ENCODE assay signal across 8 mouse cellular contexts in genomic region chr19:21778147-21778917, GRCm38 (mm10). TPM values are rescaled to one million over a fixed set of nuclear protein-coding genes. Genes with fewer than 3 reads are reported as not detected.
DNase-seq lines count a peak whose midpoint lies in the region; ATAC-seq and TF ChIP-seq lines count a peak whose summit lies in the region.

Gene Cemip2, plus strand, starts transcription at chr19:21778342.

- no peaks in the 10 kb centered on the region for H3K9me3 ChIP-seq in forebrain, postnatal 0 days (ENCODE audit: low read length)
- H3K9me3 ChIP-seq in lung, embryonic 14.5 days (ENCODE audit: low read depth, low read length) = no peaks in the 10 kb centered on the region

- H3K4me1 ChIP-seq in cerebellum, adult 2 months (ENCODE audit: control insufficient read depth, insufficient read depth, low read length) = peaks cover 3% of the 10 kb centered on the region; the same call in 1 of the 2 replicates
- H3K4me1 ChIP-seq in forebrain, postnatal 0 days (ENCODE audit: insufficient read depth) = peaks cover 24% of the 10 kb centered on the region
- peaks cover 18% of the 10 kb centered on the region; the same call in 1 of the 2 replicates for H3K4me1 ChIP-seq in lung, embryonic 14.5 days (ENCODE audit: insufficient read depth)

- H3K27me3 ChIP-seq in cerebellum, adult 2 months (ENCODE audit: control insufficient read depth, insufficient read depth, low read length) = no peaks in the 10 kb centered on the region
- H3K27me3 ChIP-seq in forebrain, postnatal 0 days (ENCODE audit: insufficient read depth, low read length) = no peaks in the 10 kb centered on the region
- H3K27me3 ChIP-seq in lung, embryonic 14.5 days (ENCODE audit: insufficient read depth, low read length) = no peaks in the 10 kb centered on the region

- TF ChIP-seq CTCF in cerebellum, adult 2 months (IDR thresholded peaks at IDR 0.05; ENCODE audit: borderline replicate concordance, insufficient read depth, low read depth, low read length) = peak; percentile 19; the same call in 1 of the 2 replicates
- peak; percentile 65 for TF ChIP-seq CTCF in forebrain, postnatal 0 days (IDR thresholded peaks at IDR 0.05; ENCODE audit: low read depth)
- peak; percentile 67 for TF ChIP-seq CTCF in lung, embryonic 14.5 days (IDR thresholded peaks at IDR 0.05; ENCODE audit: low read depth)

- peak within 1 kb of the TSS; percentile 64 for H3K4me2 ChIP-seq in forebrain, postnatal 0 days (ENCODE audit: low read depth)
- H3K4me2 ChIP-seq in lung, embryonic 14.5 days = peak within 1 kb of the TSS; percentile 74

- peak; percentile 91 for TF ChIP-seq POLR2A in cerebellum, adult 2 months (IDR thresholded peaks at IDR 0.05; ENCODE audit: borderline replicate concordance, insufficient read depth, low read length)

- H3K9ac ChIP-seq in forebrain, postnatal 0 days = peak within 1 kb of the TSS; percentile 97
- peak within 1 kb of the TSS; percentile 76 for H3K9ac ChIP-seq in lung, embryonic 14.5 days

- 0% methylated on average over 70 of the region's 75 CpGs for WGBS in cerebellum, adult 2 months
- 1% methylated on average over 65 of the region's 75 CpGs for WGBS in forebrain, postnatal 0 days
- WGBS in lung, embryonic 14.5 days = under 1% methylated on average over 75 of the region's 75 CpGs

- peak; percentile 63 for DNase-seq in MEL-GATA-1-ER (ENCODE audit: extremely low read depth, low read depth)
- DNase-seq in cerebellum, adult 2 months = peak; percentile 95 to 97
- DNase-seq in forebrain, postnatal 0 days = peak; percentile 94
- peak; percentile 98 for DNase-seq in heart, postnatal 4 days
- DNase-seq in layer of hippocampus, adult 8-10 months (ENCODE audit: low spot score in 2 of 2) = peak; percentile 89 to 94
- peak; percentile 96 for DNase-seq in lung, embryonic 14.5 days
- peak; percentile 94 for DNase-seq in testis, postnatal 14 days (ENCODE audit: low spot score)

- no peaks in the 10 kb centered on the region for H3K36me3 ChIP-seq in forebrain, postnatal 0 days (ENCODE audit: insufficient read depth)
- no peaks in the 10 kb centered on the region for H3K36me3 ChIP-seq in lung, embryonic 14.5 days (ENCODE audit: insufficient read depth)

- H3K4me3 ChIP-seq in cerebellum, adult 2 months (replicated peaks; ENCODE audit: insufficient read depth, low read depth, low read length) = peak within 1 kb of the TSS; percentile 83
- peak within 1 kb of the TSS; percentile 82 for H3K4me3 ChIP-seq in forebrain, postnatal 0 days (ENCODE audit: low read depth, low read length)
- peak within 1 kb of the TSS; percentile 87 for H3K4me3 ChIP-seq in lung, embryonic 14.5 days (ENCODE audit: low read depth, low read length)

- ATAC-seq in forebrain, postnatal 0 days = peak; percentile 92
- ATAC-seq in lung, embryonic 14.5 days (ENCODE audit: insufficient read depth) = peak; percentile 97
- peak; percentile 92 for ATAC-seq in neutrophil, adult 5-6 weeks (ENCODE audit: extremely low read depth, insufficient number of reproducible peaks, low FRiP score, poor library complexity, severe bottlenecking)

- peak within 1 kb of the TSS; percentile 93 for H3K27ac ChIP-seq in cerebellum, adult 2 months (ENCODE audit: insufficient read depth, low read length)
- H3K27ac ChIP-seq in forebrain, postnatal 0 days (ENCODE audit: low read depth, low read length) = peak within 1 kb of the TSS; percentile 89
- peak within 1 kb of the TSS; percentile 94 for H3K27ac ChIP-seq in lung, embryonic 14.5 days (ENCODE audit: low read depth)

RNA-seq across cellular contexts. Expression of gene Cemip2, which starts in this region (rescaled TPM):
- polyA plus RNA-seq in cerebellum, adult 2 months (2012; rRNA removed) = 9.9 and 11.0 TPM in 2 replicates
- total RNA-seq in forebrain, postnatal 0 days (2014; rRNA removed) = 30.7 and 42.5 TPM in 2 replicates
- 13.4 and 17.4 TPM in 2 replicates for polyA plus RNA-seq in forebrain, postnatal 0 days (2015; fragmentation: Nextera tagmentation; extraction: Ambion mirVana)
- 10 to 100 TPM; 47.6 to 53.6 TPM for total RNA-seq in heart, postnatal 4 days (2021)
- total RNA-seq in layer of hippocampus, adult 8-10 months (2022) = 10 to 100 TPM; 11.7 to 12.3 (median 12.0) TPM
- 31.5 and 32.3 TPM in 2 replicates for polyA plus RNA-seq in lung, embryonic 14.5 days (2014; fragmentation: Nextera tagmentation; extraction: Ambion mirVana)
- total RNA-seq in neutrophil, adult 5-6 weeks (2017) = 12.0 and 14.1 TPM in 2 replicates

Comparison
In these comparisons a context has a peak if more than half of its experiments do, and no peak if none do; other contexts are left out.
1. Peak in every context shown above with its lines: DNase-seq, ATAC-seq, H3K4me3 ChIP-seq and H3K27ac ChIP-seq.